Mouse (Mus musculus) embryonic fibroblast, embryonic 13.5 days (primary cell): ENCODE data around the gene Accs.

Source experiments
- CTCF ChIP-seq: IDR thresholded peaks from 2 replicates; pipeline ENCODE4 v1.5.1; 2011; ENCODE audit warnings: mild to moderate bottlenecking, control low read depth, low read length, moderate library complexity, borderline replicate concordance; ENCODE audit not compliant: insufficient read depth
- POLR2A ChIP-seq: IDR thresholded peaks from 2 replicates; pipeline ENCODE4 v1.6.1; 2011; ENCODE audit warnings: low read depth, mild to moderate bottlenecking, control low read depth, low read length, moderate library complexity

- TF ChIP-seq CTCF (no peak), POLR2A (no peak)
Measured at GRCm38 (mm10) chr2:93881640-93882367, 32.1 kb upstream of the Accs start.
